Mouse (Mus musculus) liver (tissue): ENCODE results near the gene Slc5a4b.
"Not testable (repeated sequence)": the region's sequence is repeated elsewhere in the genome, so short reads cannot be mapped to it uniquely, and the experiment has no call there.

Experiments
- DNase-seq: peaks from one replicate; pipeline ENCODE4 v3.0.0-alpha.2; 2020; ENCODE audit warnings: mixed read lengths

Slc5a4b gene

DNA sequence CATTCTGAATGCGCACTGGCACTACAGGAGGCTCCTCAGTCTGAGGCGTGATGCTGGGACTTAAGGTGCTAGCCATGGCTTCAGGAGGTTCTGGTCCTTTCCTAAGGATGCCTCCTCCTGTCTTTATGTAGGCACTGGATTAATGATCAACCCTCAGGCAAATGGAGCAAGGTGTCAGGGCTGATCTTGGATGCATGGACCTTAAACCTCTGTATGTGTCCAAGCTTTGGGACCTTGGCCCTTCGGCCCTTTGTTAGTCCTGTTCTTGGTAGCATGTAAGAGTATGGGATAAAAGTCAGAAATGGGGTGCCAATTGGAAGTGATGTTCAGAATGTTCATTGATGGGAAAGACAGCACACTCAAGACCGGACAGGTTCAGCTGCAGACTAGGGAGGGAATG, at the start of gene Slc5a4b:
TSS of gene Slc5a4b (minus strand) at position 101 of the 400 bp plus-strand sequence.
- no peak for DNase-seq

DNA sequence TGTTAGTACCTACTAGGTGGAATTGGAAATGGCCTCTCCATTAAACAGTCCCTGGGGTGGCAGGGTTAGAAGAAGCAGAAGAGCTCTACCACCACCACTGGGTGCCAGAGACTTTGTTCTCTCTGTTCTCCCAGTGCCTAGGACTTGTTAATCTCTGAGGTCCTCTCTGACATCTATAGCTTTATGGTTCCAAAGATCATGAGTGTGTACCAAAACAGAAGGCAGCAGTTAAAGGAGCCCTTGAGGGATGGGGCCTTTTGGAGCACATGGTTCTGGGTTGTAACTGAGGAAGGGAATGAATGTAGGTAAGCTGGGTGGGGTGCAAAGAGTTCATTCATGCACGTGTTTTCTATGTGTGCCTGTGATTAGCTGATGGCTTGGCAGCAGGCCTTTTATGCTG, 47.2 kb upstream of the Slc5a4b start:
- DNase-seq, result no peak

- DNase-seq, result no peak
Observed at GRCm38 (mm10) chr10:76157528-76157927, 46.8 kb upstream of the Slc5a4b start.

DNA sequence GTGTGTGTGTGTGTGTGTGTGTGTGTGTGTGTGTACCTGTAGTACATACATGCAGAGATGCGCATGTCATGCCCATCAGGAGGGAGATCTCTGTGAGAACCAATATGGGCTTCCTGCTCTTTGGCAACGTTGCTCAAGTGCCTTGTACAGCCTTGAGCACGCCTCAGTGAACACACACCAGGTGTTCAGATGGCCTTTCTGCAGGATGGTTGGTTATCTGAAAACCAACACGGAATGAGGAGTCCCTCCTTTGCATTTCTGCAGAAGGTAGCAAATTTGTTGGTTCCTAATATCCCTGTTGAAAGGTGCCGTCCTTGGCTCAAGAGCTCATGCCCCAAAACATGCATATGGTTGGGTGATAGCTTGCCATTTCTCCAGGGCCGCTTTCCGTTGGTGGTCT, 45.1 kb upstream of the Slc5a4b start:
- no peak for DNase-seq

DNA sequence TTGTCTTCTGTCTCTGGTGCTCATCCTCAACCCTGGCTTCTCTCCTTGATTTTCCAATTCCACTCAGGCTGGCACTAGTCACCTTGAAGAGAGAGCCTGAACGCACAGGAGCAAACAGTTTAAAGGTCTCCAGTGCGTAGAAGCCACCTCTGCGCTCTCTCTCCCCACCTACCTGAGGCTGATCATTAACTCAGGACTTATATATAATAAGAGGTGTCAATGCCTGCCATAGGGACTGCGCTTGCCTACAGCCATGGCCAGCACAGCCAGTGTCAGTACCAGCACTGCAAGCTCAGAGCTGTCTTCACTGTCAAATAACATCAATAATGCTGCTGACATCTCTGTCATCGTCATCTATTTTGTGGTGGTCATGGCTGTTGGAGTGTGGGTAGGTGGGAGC, 36.5 kb upstream of the Slc5a4b start, which contains the start of gene Slc5a4a:
TSS of gene Slc5a4a (plus strand) at position 174 of the 400 bp plus-strand sequence.
- DNase-seq, result no peak

DNA sequence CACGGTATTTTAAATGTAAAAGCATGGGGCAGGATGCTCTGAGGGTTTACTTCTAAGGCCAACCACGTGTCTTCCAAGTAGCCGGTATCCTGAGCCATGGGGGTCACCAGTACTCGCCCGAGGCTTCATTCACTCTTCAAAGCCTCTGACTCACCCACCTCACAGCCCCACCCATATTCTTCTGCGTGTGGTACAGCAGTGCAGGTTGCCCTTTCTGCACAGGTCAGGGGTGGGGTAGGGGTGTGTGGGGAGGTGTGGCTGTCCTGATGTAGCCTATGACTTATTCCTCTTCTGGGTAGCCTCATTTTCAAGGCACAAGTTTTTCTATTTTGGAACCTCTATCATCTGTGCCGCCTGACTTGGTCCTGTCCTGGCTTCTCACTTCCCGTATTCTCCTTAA, 36.1 kb upstream of the Slc5a4b start:
- DNase-seq, result no peak

DNA sequence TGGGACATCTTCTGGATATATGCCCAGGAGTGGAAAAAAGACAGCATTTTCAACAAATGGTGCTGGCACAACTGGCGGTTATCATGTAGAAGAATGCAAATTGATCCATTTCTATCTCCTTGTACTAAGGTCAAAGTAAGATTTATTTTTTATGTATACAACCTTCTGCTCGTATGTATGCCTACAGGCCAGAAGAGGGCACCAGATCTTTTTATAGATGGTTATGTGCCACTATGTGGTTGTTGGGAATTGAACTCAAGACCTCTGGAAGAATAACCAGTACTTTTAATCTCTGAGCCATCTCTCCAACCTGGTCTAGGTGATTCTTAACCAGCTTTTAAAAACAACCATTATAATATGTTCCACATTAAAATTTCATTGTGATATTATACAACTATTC, 25.6 kb upstream of the Slc5a4b start:
- no peak for DNase-seq

DNA sequence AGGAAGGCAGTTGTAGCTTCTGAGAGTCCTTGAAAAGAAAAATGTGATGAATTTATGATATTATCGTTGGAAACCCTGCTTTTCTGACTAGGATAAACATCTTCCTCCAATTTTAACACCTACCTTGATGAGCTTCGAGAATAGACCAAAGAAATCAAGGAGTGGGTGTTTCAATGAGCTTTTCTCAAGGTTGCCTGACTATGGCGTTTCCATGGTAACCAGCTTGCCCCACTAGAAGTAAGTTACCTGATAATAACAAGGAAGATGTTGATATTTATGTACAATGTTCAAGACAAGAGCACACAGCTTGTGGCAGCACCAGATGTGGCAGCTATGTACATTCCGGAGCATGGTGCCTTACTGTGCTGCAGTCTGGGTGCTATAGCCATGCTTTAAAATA, 21.7 kb upstream of the Slc5a4b start:
- DNase-seq, result no peak

DNA sequence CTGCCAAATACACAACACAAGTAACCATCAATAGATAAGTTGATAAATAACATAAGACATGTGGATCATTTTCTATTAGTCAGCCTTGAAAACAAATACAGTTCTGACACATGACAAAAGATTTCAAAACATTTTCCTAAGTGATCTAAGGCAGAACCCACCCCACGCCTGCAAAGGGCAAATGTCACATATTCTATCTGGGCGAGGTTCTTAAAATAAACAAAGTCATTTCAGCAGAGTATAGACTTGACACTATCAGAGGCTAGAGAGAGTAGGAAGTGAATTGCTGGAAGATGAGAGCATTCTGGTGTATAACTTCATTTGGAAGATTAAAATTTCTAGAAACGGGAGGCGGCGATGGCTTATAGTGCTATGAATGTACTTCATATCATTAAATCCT, 10.7 kb upstream of the Slc5a4b start:
- DNase-seq, result no peak

GRCm38 (mm10) chr10:76120124-76120711, 9.5 kb upstream of the Slc5a4b start:
- DNase-seq, result no peak

- peak; percentile 23 for DNase-seq
Observed at GRCm38 (mm10) chr10:76118741-76119140, 8.0 kb upstream of the Slc5a4b start.

DNA sequence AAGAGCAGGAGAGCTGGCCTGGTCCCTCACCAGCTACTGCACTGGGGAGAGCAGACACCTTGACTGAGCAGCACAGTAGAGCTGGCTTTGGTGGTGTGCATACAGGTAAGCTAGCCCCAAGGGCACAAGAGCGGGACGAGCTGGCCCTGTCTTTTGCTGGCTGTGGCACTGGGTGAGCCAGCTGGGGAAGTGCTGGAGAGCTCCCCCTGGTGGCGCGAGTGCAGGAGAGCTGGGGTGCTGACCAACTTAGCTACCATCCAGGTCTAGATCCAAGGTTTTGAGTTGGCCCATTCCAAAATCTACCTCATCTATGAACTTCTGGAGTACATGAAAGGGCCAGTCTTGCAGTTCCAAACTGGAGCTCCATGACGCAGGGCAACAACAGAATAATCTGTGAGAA, 7.2 kb upstream of the Slc5a4b start:
- peak; percentile 67 for DNase-seq

GRCm38 (mm10) chr10:76097368-76097767, 13.4 kb downstream of the Slc5a4b start:
- DNase-seq, result no peak

DNA sequence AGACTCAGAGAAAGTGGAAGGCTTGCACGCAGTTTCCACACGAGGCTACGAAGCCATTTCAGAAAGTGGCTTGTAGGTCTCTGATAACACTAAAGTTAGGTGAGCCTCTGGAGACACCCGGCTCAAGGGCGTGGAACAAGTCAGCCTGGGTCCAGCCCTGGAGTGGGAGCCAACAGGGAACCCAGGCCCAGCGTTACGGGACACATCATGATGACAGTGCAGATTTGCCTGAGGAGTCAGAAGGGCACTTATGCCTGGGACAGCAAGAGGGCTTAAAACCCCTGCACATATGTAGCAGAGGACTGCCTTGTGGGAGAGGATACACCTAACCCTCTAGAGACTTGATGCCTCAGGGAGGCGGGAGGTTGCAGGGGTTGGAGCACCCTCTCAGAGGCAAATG, 14.2 kb downstream of the Slc5a4b start:
- DNase-seq, result peak; percentile 14

- DNase-seq, result not testable (repeated sequence)
Observed at GRCm38 (mm10) chr10:76077008-76077407, 33.8 kb downstream of the Slc5a4b start.

DNA sequence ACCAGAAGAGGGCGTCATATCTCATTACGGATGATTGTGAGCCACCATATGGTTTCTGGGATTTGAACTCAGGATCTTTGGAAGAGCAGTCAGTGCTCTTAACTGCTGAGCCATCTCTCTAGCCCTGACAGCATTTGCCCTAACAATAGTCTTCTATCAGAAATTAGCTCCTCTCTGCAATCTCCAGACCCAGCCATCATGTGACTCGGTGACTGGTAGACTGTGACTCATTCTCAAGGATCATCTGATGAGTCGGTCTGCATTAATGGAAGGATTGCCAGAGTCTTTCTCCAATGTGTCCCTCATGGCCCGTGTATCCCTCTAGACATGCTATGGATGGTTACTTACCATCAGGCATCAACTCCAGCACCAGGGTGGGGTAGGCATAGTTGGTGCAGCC, 38.7 kb downstream of the Slc5a4b start:
- not testable (repeated sequence) for DNase-seq

DNA sequence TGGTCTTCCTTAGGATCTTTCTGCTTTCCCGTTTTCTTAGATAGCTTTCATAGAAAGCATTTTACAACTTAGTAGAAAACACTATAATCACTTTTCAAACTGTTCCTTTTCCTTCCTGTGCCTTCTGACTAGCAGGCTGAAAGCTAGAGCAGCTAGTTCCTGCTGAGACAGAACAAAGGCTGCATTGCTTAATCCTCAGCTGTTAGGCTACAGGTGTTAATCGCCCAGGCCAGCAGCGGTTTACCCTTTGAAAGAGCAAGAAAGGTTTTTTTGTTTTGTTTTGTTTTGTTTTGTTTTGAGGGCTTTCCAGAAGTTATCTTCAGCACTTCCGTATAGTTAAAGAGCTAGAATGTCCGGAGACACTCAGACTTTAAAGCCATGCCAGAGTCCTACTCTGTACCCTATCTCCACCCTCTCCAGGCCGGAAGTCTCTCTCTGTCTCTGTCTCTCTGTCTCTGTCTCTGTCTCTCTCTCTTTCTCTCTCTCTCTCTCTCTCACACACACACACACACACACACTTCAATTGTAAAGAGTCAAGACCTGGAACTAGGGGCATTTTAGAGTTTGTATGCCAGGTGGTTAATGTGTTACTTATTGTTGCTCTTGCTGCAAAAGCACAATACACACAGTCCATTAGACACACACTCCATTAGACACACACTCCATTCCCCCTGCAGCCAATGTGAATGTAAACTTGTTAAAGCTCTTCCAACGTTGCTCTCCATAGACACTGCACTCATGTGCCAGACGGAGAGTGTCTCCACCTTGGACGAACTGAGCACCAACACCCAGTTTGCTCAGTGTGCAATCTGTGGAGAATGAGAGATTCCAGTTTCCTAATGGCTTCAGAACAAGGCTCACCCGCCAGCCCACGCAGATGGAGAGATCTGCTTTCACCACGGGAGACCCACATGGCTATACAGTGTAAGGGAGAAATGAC, 42.8 kb downstream of the Slc5a4b start:
- DNase-seq, result no peak

DNA sequence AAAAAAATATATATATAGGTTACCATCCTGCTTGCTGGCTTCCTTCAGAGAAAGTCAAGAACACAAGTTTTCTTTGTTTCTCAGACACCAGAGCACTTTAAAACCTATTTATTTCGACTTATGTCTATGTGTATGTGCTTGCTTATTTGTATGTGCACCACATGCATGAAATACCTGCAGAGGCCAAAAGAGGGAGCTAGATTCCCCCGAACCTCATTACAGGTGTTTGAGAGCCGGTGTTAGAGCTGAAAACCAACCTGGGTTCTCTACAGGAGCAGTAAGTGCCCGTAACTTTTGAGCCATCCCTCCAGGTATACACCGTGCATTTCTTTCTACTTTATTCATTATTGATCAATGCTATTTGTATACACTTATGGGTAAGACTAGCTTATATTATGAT, 48.3 kb downstream of the Slc5a4b start:
- no peak for DNase-seq

DNA sequence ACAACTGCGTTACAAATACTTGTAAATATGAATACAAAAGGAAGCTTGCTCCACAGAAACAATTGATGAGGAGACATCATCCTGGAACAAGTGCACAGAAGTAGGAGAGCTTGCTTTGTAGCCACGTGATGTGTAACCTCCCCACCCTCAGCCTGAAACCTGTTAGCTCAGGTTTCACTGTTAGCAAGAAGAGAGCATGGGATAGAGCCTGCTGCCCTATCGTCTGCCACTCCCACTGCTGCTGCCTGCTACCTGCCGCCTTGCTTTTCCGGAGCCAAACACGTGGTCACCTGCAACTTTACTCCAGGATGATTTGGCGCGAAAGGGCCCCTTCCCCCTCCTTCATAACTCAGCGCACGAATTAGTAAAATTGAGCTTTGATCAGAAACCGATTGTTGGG, 58.9 kb downstream of the Slc5a4b start:
- DNase-seq, result no peak

DNA sequence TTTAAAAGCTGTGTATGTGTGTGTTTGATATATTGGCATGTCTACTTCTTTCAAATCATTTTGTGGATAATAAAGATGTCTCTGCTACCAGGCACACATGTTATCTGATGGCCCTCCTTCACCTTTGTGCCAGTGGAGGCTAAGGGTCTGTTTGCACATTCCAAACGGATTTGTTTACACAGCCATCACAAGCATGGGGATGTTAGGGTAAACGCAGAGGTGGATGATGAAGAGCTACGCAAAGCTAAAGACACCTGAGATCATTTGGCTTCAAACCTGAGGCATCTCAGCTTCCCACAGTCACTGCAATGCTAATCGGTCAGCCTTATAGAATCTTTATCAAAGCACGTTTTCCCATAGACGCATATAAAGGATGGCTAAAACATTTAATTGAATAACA, 61.8 kb downstream of the Slc5a4b start:
- DNase-seq, result no peak

- no peak for DNase-seq
Observed at GRCm38 (mm10) chr10:76047182-76047869, 63.4 kb downstream of the Slc5a4b start.

GRCm38 (mm10) chr10:76046754-76047153, 64.0 kb downstream of the Slc5a4b start:
- DNase-seq, result no peak

DNA sequence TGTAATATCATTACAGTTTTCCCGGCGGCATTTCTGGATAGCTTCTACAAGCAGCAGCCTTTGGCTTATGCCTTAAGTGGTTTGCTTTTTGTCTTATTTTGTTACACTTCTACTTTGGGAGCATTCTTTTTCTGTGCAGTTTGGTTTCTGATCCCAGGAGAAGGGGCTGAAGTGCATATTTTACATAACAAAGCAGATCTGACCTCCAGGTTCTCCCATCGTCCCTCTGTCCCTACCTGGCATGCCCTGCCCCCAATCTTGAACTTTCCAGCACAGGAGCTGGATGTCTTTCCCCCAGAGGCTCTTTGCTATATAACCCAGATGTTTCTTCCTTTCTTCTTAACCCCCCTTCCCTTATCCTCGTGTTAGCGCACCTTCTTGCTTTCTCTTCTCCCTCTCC, 65.4 kb downstream of the Slc5a4b start:
- DNase-seq, result no peak

DNA sequence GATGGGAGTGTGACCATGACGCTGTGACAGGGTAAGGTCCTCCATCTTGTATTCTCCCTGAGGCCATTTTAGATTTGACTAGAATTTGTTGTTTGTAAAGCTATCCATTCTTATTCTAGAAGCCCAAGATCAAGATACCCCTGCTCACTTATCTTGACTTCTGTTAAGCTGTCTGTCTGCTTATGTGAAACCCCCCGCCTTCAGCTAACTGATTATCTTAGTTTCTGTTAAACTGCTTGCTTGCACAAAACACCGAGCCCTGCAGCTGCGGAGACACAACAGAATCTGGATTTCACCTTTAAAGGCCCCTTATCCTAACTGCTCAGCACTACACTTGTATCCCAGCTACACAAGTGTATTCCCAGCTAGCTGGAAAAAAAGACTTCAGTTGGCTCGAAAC, 73.8 kb downstream of the Slc5a4b start:
- DNase-seq, result no peak
